Mouse (Mus musculus): Measurements from ENCODE around the gene Fam161a. TPM values are rescaled to one million over a fixed set of nuclear protein-coding genes. Genes with fewer than 3 reads are reported as not detected.
A peak's percentile ranks its signal among the peaks of the same experiment; 100 is the strongest.
"Not testable (repeated sequence)": the region's sequence is repeated elsewhere in the genome, so short reads cannot be mapped to it uniquely, and the experiment has no call there.

The Fam161a gene
- total and polyA plus RNA-seq, 3 experiments = 1.4 to 2.0 (median 1.5) TPM

DNA sequence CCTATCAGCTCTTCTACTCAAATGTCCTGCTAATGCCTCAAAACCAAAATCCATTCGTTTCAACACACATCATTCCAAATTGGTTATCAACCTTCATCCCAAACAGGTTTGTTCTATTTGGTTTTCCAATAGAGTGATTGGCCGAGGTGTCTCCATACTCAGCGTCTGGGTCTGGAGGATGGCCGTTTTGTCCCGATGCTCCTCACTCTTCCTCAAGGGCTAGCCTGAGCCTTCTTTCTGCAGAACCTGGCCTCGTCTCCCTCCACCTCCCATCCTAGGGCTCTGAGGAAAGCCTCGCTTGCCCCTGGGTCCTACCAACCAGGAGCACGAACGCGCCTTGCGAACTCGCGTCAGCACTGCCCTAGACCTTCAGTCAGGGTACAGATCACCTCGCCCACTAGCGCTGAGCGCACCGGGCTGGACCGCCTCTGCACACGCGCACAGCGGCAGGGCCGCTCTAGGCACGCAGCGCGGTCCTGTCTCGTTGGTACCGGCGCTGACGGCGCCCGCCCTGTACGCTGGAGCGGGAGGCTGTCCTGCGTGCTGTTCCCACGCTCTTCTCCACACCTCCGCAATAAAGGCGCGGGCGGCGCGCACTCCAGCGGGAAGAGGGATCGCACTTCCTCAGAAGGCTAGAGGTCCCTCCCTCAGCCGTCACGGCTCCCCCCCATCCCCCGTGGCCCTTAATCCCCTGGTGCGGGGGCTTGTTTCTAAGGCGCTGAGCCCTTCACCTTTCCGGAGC is 60.2 kb downstream of the Fam161a start (continued):
- TF ChIP-seq USF1 (IDR thresholded peaks at IDR 0.05; ENCODE audit: low read depth, low read length) = no peak
- no peak for TF ChIP-seq MAZ (IDR thresholded peaks at IDR 0.05; ENCODE audit: low read depth, low read length)
- TF ChIP-seq ZMIZ1 (IDR thresholded peaks at IDR 0.05; ENCODE audit: low read depth, low read length) = peak; percentile 93
- no peak for TF ChIP-seq SIN3A (IDR thresholded peaks at IDR 0.05; ENCODE audit: low read length)
- TF ChIP-seq SMC3 (IDR thresholded peaks at IDR 0.05; ENCODE audit: low read depth, low read length) = no peak
- no peak for TF ChIP-seq GABPA (IDR thresholded peaks at IDR 0.05; ENCODE audit: insufficient replicate concordance, low read depth, low read length)
- no peak for TF ChIP-seq ZKSCAN1 (IDR thresholded peaks at IDR 0.05; ENCODE audit: borderline replicate concordance, low read depth, low read length)
- TF ChIP-seq USF2 (conservative IDR thresholded peaks at IDR 0.05; ENCODE audit: low read depth, low read length) = no peak; the same call in 1 of the 2 replicates
- TF ChIP-seq JUN (IDR thresholded peaks at IDR 0.05; ENCODE audit: insufficient read depth, low read depth, low read length) = no peak
- TF ChIP-seq EP300 (IDR thresholded peaks at IDR 0.05; ENCODE audit: low read length) = no peak; the same call in 1 of the 2 replicates
- TF ChIP-seq NRF1 (IDR thresholded peaks at IDR 0.05; ENCODE audit: low read depth, low read length) = peak; percentile 95
- no peak for TF ChIP-seq ZC3H11A (IDR thresholded peaks at IDR 0.05; ENCODE audit: low read depth, low read length)
- peak; percentile 99 for TF ChIP-seq POLR2A (IDR thresholded peaks at IDR 0.05; ENCODE audit: low read depth, low read length)
- no peak for TF ChIP-seq BHLHE40 (IDR thresholded peaks at IDR 0.05; ENCODE audit: low read depth, low read length)
- no peak for TF ChIP-seq CHD2 (IDR thresholded peaks at IDR 0.05; ENCODE audit: low read length)
- peak; percentile 76; the same call in 1 of the 2 replicates for TF ChIP-seq MYC (IDR thresholded peaks at IDR 0.05; ENCODE audit: low read depth, low read length)
- peak; percentile 81 for TF ChIP-seq HCFC1 (IDR thresholded peaks at IDR 0.05; ENCODE audit: low read depth, low read length)

DNA sequence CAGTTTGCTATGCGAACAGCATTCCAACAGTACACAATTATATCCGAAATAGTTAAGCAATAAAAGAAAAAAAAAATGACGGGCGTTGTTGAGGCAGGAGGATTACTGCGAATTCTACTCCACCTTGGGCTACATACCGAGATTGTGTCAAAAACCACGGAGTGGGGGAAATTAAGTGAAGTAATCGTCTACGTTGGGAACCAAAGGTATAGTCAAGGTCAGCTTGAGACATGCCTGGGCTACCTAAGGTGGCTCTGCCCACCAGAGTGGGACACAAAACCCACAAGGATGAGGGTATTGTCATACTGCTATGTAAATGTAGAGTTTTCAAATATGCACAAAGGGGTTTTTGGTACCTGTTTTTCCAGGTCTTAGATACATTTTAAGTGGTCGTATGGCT is 60.9 kb downstream of the Fam161a start:
- Histone ChIP-seq H3K4me3 (replicated peaks in 1 of 3; ENCODE audit: low read depth in 2 of 3, low read length in 2 of 3, poor library complexity in 1 of 3) (peak overlapping the region; percentile 64 to 76 (median 72)), H3K4me2 (ENCODE audit: insufficient read depth, low read depth, poor library complexity, severe bottlenecking) (peak overlapping the region; percentile 92), H3K27me3 (replicated peaks) (no peaks in the 10 kb centered on the region), H3K9ac (ENCODE audit: insufficient read depth, low read depth) (peak overlapping the region; percentile 78), H3K4me1 (ENCODE audit: control insufficient read depth in 1 of 2, insufficient read depth in 2 of 2) (peaks cover 2 to 12% of the 10 kb centered on the region in 2 experiments; a peak in 2 of 4 replicates), H3K27ac (ENCODE audit: insufficient read depth, low read depth) (no peak overlapping the region), H3K79me2 (replicated peaks; ENCODE audit: control insufficient read depth, extremely low read depth, insufficient read depth, poor library complexity, severe bottlenecking) (no peaks in the 10 kb centered on the region), H3K36me3 (replicated peaks in 1 of 2; ENCODE audit: control insufficient read depth in 1 of 2, insufficient read depth in 1 of 2, low read length in 1 of 2) (no peaks in the 10 kb centered on the region), H3K9me3 (replicated peaks; ENCODE audit: low read length) (no peaks in the 10 kb centered on the region)
- TF ChIP-seq ELF1 (IDR thresholded peaks at IDR 0.05; ENCODE audit: low read depth, low read length) = no peak
- TF ChIP-seq SIN3A (IDR thresholded peaks at IDR 0.05; ENCODE audit: low read length) = no peak
- no peak for TF ChIP-seq CTCF (conservative IDR thresholded peaks at IDR 0.05 in 1 of 2, IDR thresholded peaks at IDR 0.05 in 1 of 2; ENCODE audit: low read depth in 2 of 2, low read length in 2 of 2)
- no peak for TF ChIP-seq NELFE (IDR thresholded peaks at IDR 0.05; ENCODE audit: low read depth, low read length)
- TF ChIP-seq USF1 (IDR thresholded peaks at IDR 0.05; ENCODE audit: low read depth, low read length) = no peak
- no peak for TF ChIP-seq RAD21 (IDR thresholded peaks at IDR 0.05; ENCODE audit: low read depth, low read length)
- no peak for TF ChIP-seq PAX5 (IDR thresholded peaks at IDR 0.05; ENCODE audit: low read length)
- TF ChIP-seq BHLHE40 (IDR thresholded peaks at IDR 0.05; ENCODE audit: low read depth, low read length) = no peak
- no peak for TF ChIP-seq TCF12 (IDR thresholded peaks at IDR 0.05; ENCODE audit: low read depth, low read length)
- TF ChIP-seq ZC3H11A (IDR thresholded peaks at IDR 0.05; ENCODE audit: low read depth, low read length) = no peak
- TF ChIP-seq E2F4 (IDR thresholded peaks at IDR 0.05; ENCODE audit: insufficient replicate concordance, low read depth, low read length) = no peak
- TF ChIP-seq USF2 (conservative IDR thresholded peaks at IDR 0.05; ENCODE audit: low read depth, low read length) = no peak
- dilution Hi-C loops (cut with MboI; ENCODE audit: extremely low pct_ligation_motif_present, extremely low pct_unique_long_range_greater_than_20kb, low sequenced_read_pairs) = no loop called here
- DNase-seq (ENCODE audit: extremely low read depth) = peak; percentile 11
- in situ Hi-C loops (cut with MboI; ENCODE audit: low pct_ligation_motif_present, low pct_unique_long_range_greater_than_20kb, low sequenced_read_pairs) = no loop called here

- in situ Hi-C loops (cut with MboI; ENCODE audit: low pct_ligation_motif_present, low pct_unique_long_range_greater_than_20kb, low sequenced_read_pairs); H3K4me3 ChIP-seq (replicated peaks in 1 of 3; ENCODE audit: low read depth in 2 of 3, low read length in 2 of 3, poor library complexity in 1 of 3); H3K27me3 ChIP-seq (replicated peaks); dilution Hi-C loops (cut with MboI; ENCODE audit: extremely low pct_ligation_motif_present, extremely low pct_unique_long_range_greater_than_20kb, low sequenced_read_pairs); DNase-seq (ENCODE audit: extremely low read depth); H3K4me2 ChIP-seq (ENCODE audit: insufficient read depth, low read depth, poor library complexity, severe bottlenecking); H3K36me3 ChIP-seq (replicated peaks in 1 of 2; ENCODE audit: control insufficient read depth in 1 of 2, insufficient read depth in 1 of 2, low read length in 1 of 2); H3K27ac ChIP-seq (ENCODE audit: insufficient read depth, low read depth); H3K9ac ChIP-seq (ENCODE audit: insufficient read depth, low read depth); H3K9me3 ChIP-seq (replicated peaks; ENCODE audit: low read length); H3K79me2 ChIP-seq (replicated peaks; ENCODE audit: control insufficient read depth, extremely low read depth, insufficient read depth, poor library complexity, severe bottlenecking): not testable (repeated sequence)
- H3K4me1 ChIP-seq (ENCODE audit: control insufficient read depth in 1 of 2, insufficient read depth in 2 of 2) = peaks cover 2 to 12% of the 10 kb centered on the region in 2 experiments; a peak in 2 of 4 replicates
These were observed 61.7 kb downstream of the Fam161a start for GRCm38 (mm10) chr11:23068986-23069385.

Measured in CH12.LX (cell line).